Mouse (Mus musculus): ENCODE measurements around the gene Prelp. TPM values are rescaled to one million over a fixed set of nuclear protein-coding genes. Genes with fewer than 3 reads are reported as not detected.

Prelp gene
- polyA plus RNA-seq (2012; ENCODE audit: low replicate concordance): 0.24 TPM in 1 of 2 replicates, not detected in the other

GRCm38 (mm10) chr1:133921304-133921751, at the start of gene Prelp:
TSS of gene Prelp (minus strand) at chr1:133921414.

GRCm38 (mm10) chr1:133907949-133908658, 13.1 kb downstream of the Prelp start, which contains the start of gene Optc:
TSS of gene Optc (minus strand) at chr1:133907999.

Other genes with a start within 250 kb of the Prelp start
- 1.6 and 3.2 TPM in 2 replicates for gene Lax1, start 231.3 kb downstream of the Prelp start, polyA plus RNA-seq (2012; ENCODE audit: low replicate concordance)
- 80.0 and 112 TPM in 2 replicates for gene Atp2b4, start 120.4 kb downstream of the Prelp start, polyA plus RNA-seq (2012; ENCODE audit: low replicate concordance)
- 0.74 TPM in 1 of 2 replicates, not detected in the other for gene Optc, start 13.4 kb downstream of the Prelp start, polyA plus RNA-seq (2012; ENCODE audit: low replicate concordance)
- not detected in 2 replicates for gene Fmod, start 115.8 kb upstream of the Prelp start, polyA plus RNA-seq (2012; ENCODE audit: low replicate concordance)
- 8.7 and 54.7 TPM in 2 replicates for gene Btg2, start 157.7 kb upstream of the Prelp start, polyA plus RNA-seq (2012; ENCODE audit: low replicate concordance)
- gene Chit1, start 189.8 kb upstream of the Prelp start, polyA plus RNA-seq (2012; ENCODE audit: low replicate concordance): not detected in 2 replicates

All from leukemia stem cell, adult 10-12 weeks (primary cell).